Mouse (Mus musculus) T-cell, adult 66 days (primary cell): ENCODE data around the gene Hdlbp. TPM values are rescaled to one million over a fixed set of nuclear protein-coding genes. Genes with fewer than 3 reads are reported as not detected.

Experiments used
- total RNA-seq, 2 experiments: library from RNA; stranded (reverse); gene quantifications; 3 replicates in 1 of 2; 4 replicates in 1 of 2; pipeline ENCODE4 v1.2.4; 2023

Hdlbp gene
- total RNA-seq, result 100 to 1,000 TPM; 122 to 126 TPM

DNA sequence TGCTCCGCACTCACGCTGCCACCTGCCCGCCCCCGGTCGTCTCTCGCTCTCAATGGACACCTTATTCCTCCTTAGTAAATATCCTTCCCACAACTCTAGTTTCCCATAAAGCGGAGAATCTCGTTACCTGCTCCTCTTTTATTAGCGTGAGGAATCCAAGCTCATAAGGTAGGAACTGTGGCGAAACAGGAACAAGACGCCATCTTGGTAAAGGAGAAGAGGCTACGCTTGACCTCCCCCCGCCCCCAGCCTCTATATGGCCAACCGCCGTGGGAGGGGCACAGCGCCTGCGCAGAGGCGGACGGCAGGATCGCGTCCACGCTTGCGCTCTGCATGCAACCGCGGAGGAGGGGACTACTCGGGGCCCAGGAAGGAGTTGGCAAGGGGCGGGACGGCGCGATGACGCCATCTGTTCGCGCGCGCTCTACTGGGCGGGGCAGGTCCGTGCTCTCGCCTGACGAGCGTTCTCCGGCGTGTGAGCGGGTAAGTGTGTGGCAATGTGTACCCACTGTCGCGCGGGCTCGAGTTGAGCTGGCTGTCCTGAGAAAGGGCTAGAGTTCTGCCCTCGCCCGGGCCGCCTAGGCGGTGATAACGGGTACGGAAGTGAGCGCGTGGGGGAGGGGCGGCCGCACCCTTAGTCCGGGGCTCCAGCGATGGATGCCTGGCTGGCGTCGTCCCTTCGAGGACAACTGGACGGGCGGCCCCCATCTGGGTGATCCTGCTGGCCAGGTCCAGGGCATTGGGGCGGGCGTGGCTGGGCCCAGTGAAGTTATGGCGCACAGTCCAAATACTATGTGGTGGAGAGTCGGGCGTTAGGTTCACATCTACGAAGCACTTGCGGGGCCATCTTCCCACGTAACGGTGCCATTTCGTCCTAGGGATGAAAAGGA is at the start of gene Hdlbp:
Gene Hdlbp (minus strand): TSS at position 230 of the 890 bp plus-strand sequence.

DNA sequence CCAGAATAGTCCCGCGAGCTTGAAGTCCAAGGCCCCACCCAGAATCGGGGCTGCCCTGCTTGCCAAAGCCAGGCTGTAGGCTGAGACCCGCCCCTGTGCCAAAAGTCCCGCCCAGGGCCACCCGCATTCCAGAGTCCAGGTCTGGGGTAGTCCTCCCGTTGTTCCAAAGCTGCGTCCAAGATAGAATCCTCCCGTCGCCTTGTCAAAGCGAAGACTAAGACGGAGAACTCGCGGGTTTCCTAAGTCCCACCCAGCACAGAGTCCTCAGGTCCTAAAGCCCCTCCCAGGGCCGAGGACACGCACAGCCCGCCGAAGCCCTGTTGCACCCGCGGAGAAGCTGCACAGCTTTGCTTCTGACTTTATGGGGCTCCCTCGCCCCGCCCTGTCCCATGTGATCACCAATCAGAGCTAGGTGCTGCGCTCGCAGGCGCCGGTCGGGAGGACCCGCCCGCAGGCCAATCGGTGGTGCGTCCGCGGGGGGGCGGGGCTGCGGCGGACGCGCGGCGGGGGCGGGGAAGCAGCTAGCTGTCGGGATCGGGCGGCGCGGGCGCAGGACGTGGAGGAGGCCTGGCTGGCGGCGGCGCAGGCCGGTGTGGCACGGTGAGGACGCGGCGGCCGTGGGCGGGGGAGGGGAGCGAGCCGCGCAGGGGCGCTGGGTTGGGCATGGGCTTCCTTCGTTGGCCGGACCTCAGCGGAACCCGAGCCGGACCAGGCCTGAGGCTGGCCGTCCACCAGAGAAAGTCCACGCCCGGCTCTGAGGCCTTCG is 33.2 kb upstream of the Hdlbp start, which contains the start of gene Farp2:
Gene Farp2 (plus strand): TSS at position 495 of the 766 bp plus-strand sequence.

DNA sequence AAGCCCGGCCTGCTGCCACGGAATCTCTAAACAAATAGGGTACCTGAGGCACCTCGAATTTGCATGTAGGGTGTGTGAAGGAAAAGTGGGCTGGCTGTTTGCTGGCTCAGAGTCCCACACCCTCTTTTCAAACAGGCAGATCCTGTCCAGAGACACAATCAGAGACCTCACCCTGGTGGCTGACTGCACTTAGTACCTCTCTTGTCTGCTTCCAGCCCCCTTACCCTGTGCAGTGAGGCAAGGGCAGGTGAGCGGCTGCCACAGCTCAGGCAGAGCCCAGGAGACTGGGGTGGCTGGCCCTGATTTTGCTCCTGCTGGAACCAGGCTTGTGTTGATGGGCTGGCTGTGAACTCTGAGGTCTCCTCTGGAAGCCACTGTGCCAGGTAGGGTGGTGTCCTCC is 105.0 kb downstream of the Hdlbp start, which contains the start of gene Ano7:
Gene Ano7 (plus strand): TSS at position 266 of the 400 bp plus-strand sequence.

Other genes starting within 250 kb of the Hdlbp start
- gene Sned1, start 243.0 kb downstream of the Hdlbp start, total RNA-seq, result under 1 TPM in 1 of 2 experiments, not detected in 1; 0.15 TPM
- gene Mterf4, start 172.9 kb downstream of the Hdlbp start, total RNA-seq, result 10 to 100 TPM; 19.0 to 19.4 TPM
- gene Ppp1r7, start 136.0 kb downstream of the Hdlbp start, total RNA-seq, result 10 to 100 TPM; 25.9 to 34.8 TPM
- gene Pask, start 135.3 kb downstream of the Hdlbp start, total RNA-seq, result 1 to 10 TPM; 1.8 to 3.1 TPM
- gene Ano7, start 104.9 kb downstream of the Hdlbp start, total RNA-seq, result not detected
- 1 to 10 TPM; 5.8 to 6.9 TPM for gene Farp2, start 33.3 kb upstream of the Hdlbp start, total RNA-seq
- 100 to 1,000 TPM; 116 to 127 TPM for gene Stk25, start 179.8 kb upstream of the Hdlbp start, total RNA-seq
- gene Bok, start 206.8 kb upstream of the Hdlbp start, total RNA-seq, result not detected